Mouse (Mus musculus): Measurements from ENCODE around the gene Zfp763. TPM values are rescaled to one million over a fixed set of nuclear protein-coding genes. Genes with fewer than 3 reads are reported as not detected.
"Not testable (repeated sequence)": the region's sequence is repeated elsewhere in the genome, so short reads cannot be mapped to it uniquely, and the experiment has no call there.

The Zfp763 gene
- 3.8 and 4.0 TPM in 2 replicates for total RNA-seq (2015)
- total RNA-seq (2017), result 3.0 and 3.6 TPM in 2 replicates

GRCm38 (mm10) chr17:33032900-33033891 lies at the start of gene Zfp763:
Gene Zfp763, minus strand, starts transcription at chr17:33033402.
- ATAC-seq (ENCODE audit: poor library complexity, severe bottlenecking), result peak; percentile 96

GRCm38 (mm10) chr17:33067958-33068357 lies 34.8 kb upstream of the Zfp763 start, which contains the start of gene 4921501E09Rik:
Gene 4921501E09Rik, minus strand, starts transcription at chr17:33068058.
- ATAC-seq (ENCODE audit: poor library complexity, severe bottlenecking), result no peak

- ATAC-seq (ENCODE audit: poor library complexity, severe bottlenecking), result no peak
These were observed 29.8 kb upstream of the Zfp763 start for GRCm38 (mm10) chr17:33063001-33063400.

- no peak for ATAC-seq (ENCODE audit: poor library complexity, severe bottlenecking)
These were observed 25.6 kb upstream of the Zfp763 start for GRCm38 (mm10) chr17:33058791-33059190.

- no peak for ATAC-seq (ENCODE audit: poor library complexity, severe bottlenecking)
These were observed 826 bp downstream of the Zfp763 start for GRCm38 (mm10) chr17:33032376-33032775.

GRCm38 (mm10) chr17:33020434-33020833 lies 12.8 kb downstream of the Zfp763 start:
- not testable (repeated sequence) for ATAC-seq (ENCODE audit: poor library complexity, severe bottlenecking)

GRCm38 (mm10) chr17:33008337-33008736 lies 24.9 kb downstream of the Zfp763 start:
- ATAC-seq (ENCODE audit: poor library complexity, severe bottlenecking), result no peak

GRCm38 (mm10) chr17:32998492-32998891 lies 34.7 kb downstream of the Zfp763 start:
- ATAC-seq (ENCODE audit: poor library complexity, severe bottlenecking), result no peak

GRCm38 (mm10) chr17:32992699-32993474 lies 40.3 kb downstream of the Zfp763 start, which contains the start of gene Zfp952:
Gene Zfp952, plus strand, starts transcription at chr17:32993129.
- ATAC-seq (ENCODE audit: poor library complexity, severe bottlenecking), result peak; percentile 98

- ATAC-seq (ENCODE audit: poor library complexity, severe bottlenecking), result no peak
These were observed 41.1 kb downstream of the Zfp763 start for GRCm38 (mm10) chr17:32991965-32992698.

GRCm38 (mm10) chr17:32986301-32986700 lies 46.9 kb downstream of the Zfp763 start:
- no peak for ATAC-seq (ENCODE audit: poor library complexity, severe bottlenecking)

- ATAC-seq (ENCODE audit: poor library complexity, severe bottlenecking), result no peak
These were observed 51.8 kb downstream of the Zfp763 start for GRCm38 (mm10) chr17:32981361-32981760.

Other genes starting within 250 kb of the Zfp763 start
- 45.8 and 49.6 TPM in 2 replicates for gene Zfp871, start 245.1 kb downstream of the Zfp763 start, total RNA-seq (2015)
- 26.5 and 29.9 TPM in 2 replicates for gene Zfp871, start 245.1 kb downstream of the Zfp763 start, total RNA-seq (2017)
- gene Zfp811, start 223.5 kb downstream of the Zfp763 start, total RNA-seq (2015), result not detected in 2 replicates
- gene Zfp811, start 223.5 kb downstream of the Zfp763 start, total RNA-seq (2017), result 0.18 TPM in 1 of 2 replicates, not detected in the other
- gene Zfp799, start 203.1 kb downstream of the Zfp763 start, total RNA-seq (2015), result 2.4 and 3.2 TPM in 2 replicates
- gene Zfp799, start 203.1 kb downstream of the Zfp763 start, total RNA-seq (2017), result 2.6 and 3.3 TPM in 2 replicates
- gene Zfp870, start 141.8 kb downstream of the Zfp763 start, total RNA-seq (2015), result 2.4 and 3.4 TPM in 2 replicates
- gene Zfp870, start 141.8 kb downstream of the Zfp763 start, total RNA-seq (2017), result 2.1 and 2.9 TPM in 2 replicates
- gene Cyp4f14, start 116.1 kb downstream of the Zfp763 start, total RNA-seq (2015), result not detected in 2 replicates
- gene Cyp4f14, start 116.1 kb downstream of the Zfp763 start, total RNA-seq (2017), result not detected in 2 replicates
- gene Cyp4f13, start 86.0 kb downstream of the Zfp763 start, total RNA-seq (2015), result 19.0 and 20.2 TPM in 2 replicates
- gene Cyp4f13, start 86.0 kb downstream of the Zfp763 start, total RNA-seq (2017), result 9.2 and 11.7 TPM in 2 replicates
- 16.7 and 20.0 TPM in 2 replicates for gene Zfp472, start 67.6 kb downstream of the Zfp763 start, total RNA-seq (2015)
- gene Zfp472, start 67.6 kb downstream of the Zfp763 start, total RNA-seq (2017), result 14.0 and 22.5 TPM in 2 replicates
- 5.2 and 7.2 TPM in 2 replicates for gene Zfp952, start 40.3 kb downstream of the Zfp763 start, total RNA-seq (2015)
- 6.4 and 8.2 TPM in 2 replicates for gene Zfp952, start 40.3 kb downstream of the Zfp763 start, total RNA-seq (2017)
- not detected in 2 replicates for gene 4921501E09Rik, start 34.7 kb upstream of the Zfp763 start, total RNA-seq (2015)
- gene 4921501E09Rik, start 34.7 kb upstream of the Zfp763 start, total RNA-seq (2017), result not detected in 2 replicates
- 3.8 and 4.0 TPM in 2 replicates for gene Zfp563, start 55.9 kb upstream of the Zfp763 start, total RNA-seq (2015)
- 2.8 and 2.9 TPM in 2 replicates for gene Zfp563, start 55.9 kb upstream of the Zfp763 start, total RNA-seq (2017)
- gene Morc2b, start 106.3 kb upstream of the Zfp763 start, total RNA-seq (2015), result not detected in 2 replicates
- gene Morc2b, start 106.3 kb upstream of the Zfp763 start, total RNA-seq (2017), result not detected in 2 replicates
- not detected in 2 replicates for gene Olfr55, start 135.0 kb upstream of the Zfp763 start, total RNA-seq (2015)
- not detected in 2 replicates for gene Olfr55, start 135.0 kb upstream of the Zfp763 start, total RNA-seq (2017)
- gene Olfr239, start 157.9 kb upstream of the Zfp763 start, total RNA-seq (2015), result not detected in 2 replicates
- gene Olfr239, start 157.9 kb upstream of the Zfp763 start, total RNA-seq (2017), result not detected in 2 replicates
- gene Olfr1564, start 188.3 kb upstream of the Zfp763 start, total RNA-seq (2015), result not detected in 2 replicates
- gene Olfr1564, start 188.3 kb upstream of the Zfp763 start, total RNA-seq (2017), result not detected in 2 replicates
- gene Zfp955a, start 221.7 kb upstream of the Zfp763 start, total RNA-seq (2015), result 9.8 and 12.1 TPM in 2 replicates
- gene Zfp955a, start 221.7 kb upstream of the Zfp763 start, total RNA-seq (2017), result 11.4 and 12.2 TPM in 2 replicates
- 0.05 TPM in 1 of 2 replicates, not detected in the other for gene Olfr63, start 231.3 kb upstream of the Zfp763 start, total RNA-seq (2015)
- not detected in 2 replicates for gene Olfr63, start 231.3 kb upstream of the Zfp763 start, total RNA-seq (2017)

Data from megakaryocyte, adult 5-6 weeks (primary cell).